Mouse (Mus musculus) midbrain, embryonic 16.5 days (tissue): ENCODE measurements around the gene Recql5. TPM values are rescaled to one million over a fixed set of nuclear protein-coding genes. Genes with fewer than 3 reads are reported as not detected.
"Not testable (repeated sequence)": the region's sequence is repeated elsewhere in the genome, so short reads cannot be mapped to it uniquely, and the experiment has no call there.

Experiments used
- ATAC-seq: fragments of 200-750 bp; cut with Nextera tagmentation; 2 replicates; pipeline ENCODE4 v1.8.0; 2017; ENCODE audit warnings: moderate TSS enrichment
- H3K27ac ChIP-seq: fragments of 300-500 bp; sonication (generic); 2 replicates; pipeline ENCODE4 v1.5.1; 2014; ENCODE audit warnings: mild to moderate bottlenecking, low read length, mixed read lengths
- H3K27me3 ChIP-seq: fragments of 300-500 bp; sonication (generic); 2 replicates; pipeline ENCODE4 v1.6.1; 2014; ENCODE audit warnings: low read depth, low read length, mixed read lengths; ENCODE audit not compliant: control insufficient read depth, insufficient read depth
- H3K36me3 ChIP-seq: fragments of 300-500 bp; sonication (generic); 2 replicates; pipeline ENCODE4 v1.6.1; 2014; ENCODE audit warnings: mild to moderate bottlenecking, low read length, moderate library complexity, mixed read lengths; ENCODE audit not compliant: control insufficient read depth, insufficient read depth
- H3K4me1 ChIP-seq: fragments of 300-500 bp; sonication (generic); 2 replicates; pipeline ENCODE4 v1.6.1; 2014; ENCODE audit warnings: mild to moderate bottlenecking, low read length, mixed read lengths; ENCODE audit not compliant: control insufficient read depth, insufficient read depth
- H3K4me2 ChIP-seq: fragments of 300-500 bp; sonication (generic); 2 replicates; pipeline ENCODE4 v1.6.1; 2014; ENCODE audit warnings: mild to moderate bottlenecking, low read length, mixed read lengths
- H3K4me3 ChIP-seq: fragments of 300-500 bp; sonication (generic); 2 replicates; pipeline ENCODE4 v1.5.1; 2014; ENCODE audit warnings: low read depth, mild to moderate bottlenecking, low read length, moderate library complexity, mixed read lengths
- H3K9ac ChIP-seq: fragments of 300-500 bp; sonication (generic); 2 replicates; pipeline ENCODE4 v1.6.1; 2014; ENCODE audit warnings: low read depth, low read length, mixed read lengths
- H3K9me3 ChIP-seq: fragments of 300-500 bp; sonication (generic); replicated peaks from 2 replicates; pipeline ENCODE4 v1.6.1; 2014; ENCODE audit warnings: mild to moderate bottlenecking, low read length, mixed read lengths; ENCODE audit not compliant: control insufficient read depth, poor library complexity, severe bottlenecking
- WGBS: fragments of 180-500 bp; shearing (Covaris S2); extraction: QIAGEN DNeasy Blood & Tissue Kit; methylation state at CpG from one replicate; pipeline ENCODE4 v1.1.7; 2014; 5-methylcytosine and 5-hydroxymethylcytosine counted together
- polyA plus RNA-seq: library from polyadenylated mRNA; unstranded; fragments of >200 nt; fragmentation: Nextera tagmentation; extraction: Ambion mirVana; gene quantifications from 2 replicates; pipeline ENCODE4 v1.2.1, GENCODE M21; 2015

Recql5 gene
- polyA plus RNA-seq, 1 experiment from 2014 or later: 25.2 TPM

DNA sequence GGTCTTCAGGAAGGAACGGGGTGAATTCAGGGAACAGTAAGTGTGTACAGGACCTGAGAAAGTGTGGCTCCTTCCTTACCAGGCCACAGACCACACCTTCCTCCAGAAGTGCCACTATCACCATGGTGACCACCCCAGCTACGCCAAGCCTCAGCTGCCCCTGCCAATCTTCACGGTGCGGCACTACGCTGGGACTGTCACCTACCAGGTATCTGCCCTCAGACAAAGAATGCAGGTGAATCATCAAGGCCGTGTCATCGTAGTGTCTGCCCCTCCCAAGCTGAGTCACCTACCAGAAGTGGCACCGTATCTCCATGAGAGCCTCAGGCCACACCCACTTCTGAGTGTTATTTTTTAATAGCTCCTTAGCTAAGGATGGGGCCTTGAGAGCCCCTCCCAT is 63.9 kb downstream of the Recql5 start:
- Histone ChIP-seq H3K4me1 (no peaks in the 10 kb centered on the region), H3K27me3 (no peaks in the 10 kb centered on the region), H3K9ac (no peak overlapping the region), H3K27ac (no peak overlapping the region), H3K9me3 (no peaks in the 10 kb centered on the region), H3K4me2 (no peak overlapping the region), H3K36me3 (no peaks in the 10 kb centered on the region), H3K4me3 (no peak overlapping the region)
- ATAC-seq: no peak
- WGBS: 89% methylated on average over 8 of the region's 8 CpGs

DNA sequence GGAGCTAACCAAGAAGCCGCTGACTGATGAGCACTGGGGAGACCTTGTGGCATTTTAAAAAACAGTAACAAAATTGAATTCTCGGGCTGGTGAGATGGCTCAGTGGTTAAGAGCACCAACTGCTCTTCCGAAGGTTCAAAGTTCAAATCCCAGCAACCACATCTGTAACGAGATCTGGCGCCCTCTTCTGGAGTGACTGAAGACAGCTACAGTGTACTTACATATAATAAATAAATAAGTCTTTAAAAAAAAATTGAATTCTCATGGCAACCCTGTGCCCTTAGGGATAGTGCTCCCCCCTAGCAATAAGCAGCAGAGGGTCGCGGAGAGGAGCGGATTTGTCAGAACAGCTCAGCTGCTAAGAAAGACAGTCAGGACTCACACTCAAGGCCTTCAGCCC is 69.4 kb downstream of the Recql5 start:
- Histone ChIP-seq H3K9me3 (no peaks in the 10 kb centered on the region), H3K27me3 (peaks cover 28% of the 10 kb centered on the region), H3K4me2 (no peak overlapping the region), H3K4me1 (peaks cover 4% of the 10 kb centered on the region; the same call in 1 of the 2 replicates), H3K36me3 (no peaks in the 10 kb centered on the region), H3K4me3 (no peak overlapping the region), H3K27ac (no peak overlapping the region), H3K9ac (no peak overlapping the region)
- WGBS: 86% methylated on average over 8 of the region's 8 CpGs
- ATAC-seq: no peak

DNA sequence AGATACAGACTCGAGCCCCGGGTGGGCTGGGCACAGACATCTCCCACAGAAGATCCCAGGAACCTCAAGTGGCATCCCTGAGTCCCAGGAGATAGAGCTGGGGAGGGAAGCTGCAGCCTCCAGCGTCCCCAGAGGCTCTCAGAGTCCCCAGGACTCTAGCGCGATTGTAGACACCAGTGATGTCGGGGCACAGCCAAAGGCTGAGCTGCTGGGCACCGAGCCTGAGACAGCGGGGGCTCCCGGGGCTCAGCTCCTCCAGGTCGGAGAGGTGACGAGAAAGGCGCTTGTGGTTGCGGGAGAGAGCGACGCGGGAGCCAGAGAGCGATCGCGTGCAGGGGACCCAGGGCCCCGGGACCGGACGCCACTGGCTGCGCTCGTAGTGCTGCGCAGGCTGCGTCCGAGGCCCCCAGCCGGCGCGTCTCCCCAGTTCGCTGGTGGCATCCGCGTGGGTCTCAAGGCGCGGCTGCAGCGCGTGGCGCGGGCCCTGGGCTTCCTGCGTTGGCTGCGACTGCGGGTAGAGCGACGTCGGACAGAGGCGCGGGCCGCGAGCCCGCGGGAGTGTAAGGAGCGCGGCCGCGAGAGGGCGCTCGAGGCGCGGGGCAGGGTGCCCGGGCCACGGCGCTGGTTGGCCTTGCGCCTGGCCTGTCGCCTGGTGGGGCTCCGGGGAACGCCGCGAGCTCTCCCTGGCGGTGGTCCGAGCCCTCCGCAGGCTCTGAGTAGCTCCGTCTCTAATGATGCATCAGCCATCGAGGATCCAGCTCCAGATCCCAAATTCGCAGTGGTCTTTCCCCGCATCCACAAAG is 73.9 kb downstream of the Recql5 start:
- peak; percentile 39; the same call in 1 of the 2 replicates for ATAC-seq
- Histone ChIP-seq H3K4me2 (peak overlapping the region; percentile 49), H3K4me3 (peak overlapping the region; percentile 29), H3K9ac (0 out of 2 replicates have a peak overlapping the region, but pooled peaks have one; percentile 23), H3K27me3 (peaks cover 43% of the 10 kb centered on the region), H3K36me3 (no peaks in the 10 kb centered on the region), H3K4me1 (peaks cover 4% of the 10 kb centered on the region; the same call in 1 of the 2 replicates), H3K9me3 (no peaks in the 10 kb centered on the region), H3K27ac (no peak overlapping the region)
- WGBS: 2% methylated on average over 74 of the region's 75 CpGs

DNA sequence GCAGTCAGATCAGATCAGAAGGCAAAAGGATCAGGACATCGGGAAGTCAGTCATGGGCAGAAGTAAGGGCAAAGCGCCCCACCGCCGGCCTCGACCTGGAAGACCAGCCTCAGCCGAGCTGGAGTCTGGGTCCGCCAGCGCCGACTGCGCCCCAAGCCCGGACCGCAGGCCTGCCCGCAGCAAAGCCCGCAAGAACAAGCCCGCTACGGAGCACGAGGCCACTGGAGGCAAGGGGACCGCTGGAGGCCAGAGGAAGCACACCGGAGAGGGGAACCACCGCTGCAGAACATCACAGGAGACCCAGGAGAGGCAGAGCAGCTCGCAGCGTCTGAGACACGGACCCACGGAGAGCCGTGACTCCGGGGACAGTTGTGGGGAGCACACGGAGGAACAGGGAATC is 74.9 kb downstream of the Recql5 start, which contains the start of gene Myo15b:
Myo15b (plus strand) TSS at position 53 of the 400 bp plus-strand sequence.
- peak within 1 kb of the TSS; percentile 29 for H3K4me3 ChIP-seq
- H3K27me3 ChIP-seq: peaks cover 43% of the 10 kb centered on the region
- no peaks in the 10 kb centered on the region for H3K9me3 ChIP-seq
- H3K4me1 ChIP-seq: peaks cover 4% of the 10 kb centered on the region; the same call in 1 of the 2 replicates
- H3K4me2 ChIP-seq: peak within 1 kb of the TSS; percentile 49
- 0 out of 2 replicates have a peak within 1 kb of the TSS, but pooled peaks have one; percentile 13 for H3K9ac ChIP-seq
- no peak for ATAC-seq
- 12% methylated on average over 27 of the region's 27 CpGs for WGBS
- H3K36me3 ChIP-seq: no peaks in the 10 kb centered on the region
- H3K27ac ChIP-seq: no peak within 1 kb of the TSS

DNA sequence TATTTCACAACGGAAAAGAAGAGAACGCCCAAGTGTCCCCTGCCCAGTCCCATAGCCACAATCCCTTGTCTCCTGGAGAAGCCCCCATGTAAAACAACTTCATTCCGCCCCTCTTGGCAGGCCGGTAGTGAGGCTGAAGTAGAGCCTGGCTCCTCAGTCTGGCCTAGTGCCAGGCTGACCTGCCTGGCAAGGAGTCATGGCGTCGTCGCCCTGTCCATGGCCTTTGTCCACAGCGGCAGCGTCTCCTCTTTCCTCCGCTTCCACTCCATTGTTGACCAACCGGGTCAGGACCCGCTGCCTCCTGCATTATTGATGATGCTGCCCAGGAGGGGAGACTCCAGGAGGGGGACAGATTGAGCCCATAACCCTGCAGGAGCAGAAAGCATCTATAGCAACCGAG is 75.3 kb downstream of the Recql5 start:
- no peak for ATAC-seq
- Histone ChIP-seq H3K9ac (no peak overlapping the region), H3K4me1 (peaks cover 4% of the 10 kb centered on the region; the same call in 1 of the 2 replicates), H3K4me3 (no peak overlapping the region), H3K27me3 (peaks cover 40% of the 10 kb centered on the region), H3K4me2 (no peak overlapping the region), H3K9me3 (no peaks in the 10 kb centered on the region), H3K27ac (no peak overlapping the region), H3K36me3 (no peaks in the 10 kb centered on the region)
- WGBS: 44% methylated on average over 13 of the region's 13 CpGs

DNA sequence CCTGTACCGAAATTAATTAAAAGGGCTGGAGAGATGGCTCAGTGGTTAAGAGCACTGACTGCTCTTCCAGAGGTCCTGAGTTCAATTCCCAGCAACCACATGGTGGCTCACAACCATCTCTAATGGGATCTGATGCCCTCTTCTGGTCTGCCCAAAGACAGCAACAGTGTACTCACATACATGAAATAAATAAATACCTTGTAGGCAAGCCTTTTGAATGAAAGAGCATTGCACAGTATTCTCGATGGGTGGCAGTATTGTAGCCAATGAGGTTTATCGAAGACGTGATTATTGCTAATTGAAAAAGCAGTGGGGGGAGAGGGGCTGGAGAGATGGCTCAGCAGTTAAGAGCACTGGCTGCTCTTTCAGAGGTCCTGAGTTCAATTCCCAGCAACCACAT is 76.1 kb downstream of the Recql5 start:
- not testable (repeated sequence) for H3K9me3 ChIP-seq, ATAC-seq, H3K27ac ChIP-seq, H3K9ac ChIP-seq, H3K4me1 ChIP-seq, H3K36me3 ChIP-seq, H3K4me3 ChIP-seq, H3K4me2 ChIP-seq
- H3K27me3 ChIP-seq: peaks cover 38% of the 10 kb centered on the region
- WGBS: 95% methylated on average over 4 of the region's 4 CpGs

DNA sequence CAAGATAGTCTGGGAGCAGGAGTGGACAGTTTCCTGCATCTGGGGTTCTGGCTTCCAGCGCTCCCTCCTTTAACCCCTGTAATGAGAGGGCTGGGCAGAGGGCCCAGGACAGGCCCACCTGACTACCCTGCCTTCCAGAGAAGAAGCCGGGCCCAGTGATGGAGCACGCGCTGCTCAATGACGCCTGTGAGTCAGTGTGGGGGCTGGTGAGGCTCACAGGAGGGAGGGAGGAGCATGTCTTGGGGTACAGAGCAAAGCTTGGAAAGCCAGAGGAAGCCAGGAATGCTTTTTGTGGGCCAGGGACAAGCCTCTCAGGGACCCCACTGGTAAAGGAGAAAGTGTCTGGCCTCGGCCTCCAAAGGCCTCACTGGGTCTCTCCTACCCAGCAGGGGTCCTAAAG is 78.6 kb downstream of the Recql5 start:
- H3K4me1 ChIP-seq: peaks cover 4% of the 10 kb centered on the region; the same call in 1 of the 2 replicates
- no peak overlapping the region for H3K4me3 ChIP-seq
- H3K4me2 ChIP-seq: no peak overlapping the region
- H3K27me3 ChIP-seq: peaks cover 23% of the 10 kb centered on the region
- ATAC-seq: no peak
- WGBS: 82% methylated on average over 6 of the region's 6 CpGs
- H3K9me3 ChIP-seq: no peaks in the 10 kb centered on the region
- H3K9ac ChIP-seq: no peak overlapping the region
- H3K36me3 ChIP-seq: no peaks in the 10 kb centered on the region
- no peak overlapping the region for H3K27ac ChIP-seq

DNA sequence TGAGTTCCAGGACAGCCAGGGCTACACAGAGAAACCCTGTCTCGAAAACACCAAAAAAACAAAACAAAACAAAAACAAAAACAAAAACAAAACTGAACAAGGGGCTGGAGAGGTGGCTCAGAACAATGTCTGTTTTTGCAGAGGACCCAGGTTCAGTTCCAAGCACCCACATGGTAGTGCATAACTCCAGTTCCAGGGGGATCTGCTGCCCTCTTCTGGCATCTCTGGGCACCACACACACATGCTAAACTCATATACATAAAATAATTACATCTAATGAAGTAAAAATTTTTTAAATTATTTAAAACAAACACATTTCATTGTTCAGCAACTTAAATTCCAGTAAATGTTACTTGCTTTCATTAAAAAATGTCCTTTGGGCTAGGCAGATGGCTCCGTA is 87.5 kb downstream of the Recql5 start:
- H3K9ac ChIP-seq: no peak overlapping the region
- H3K36me3 ChIP-seq: no peaks in the 10 kb centered on the region
- H3K27ac ChIP-seq: no peak overlapping the region
- 95% methylated on average over 2 of the region's 2 CpGs for WGBS
- no peaks in the 10 kb centered on the region for H3K4me1 ChIP-seq
- no peak overlapping the region for H3K4me2 ChIP-seq
- no peak for ATAC-seq
- H3K9me3 ChIP-seq: no peaks in the 10 kb centered on the region
- no peaks in the 10 kb centered on the region for H3K27me3 ChIP-seq
- no peak overlapping the region for H3K4me3 ChIP-seq

DNA sequence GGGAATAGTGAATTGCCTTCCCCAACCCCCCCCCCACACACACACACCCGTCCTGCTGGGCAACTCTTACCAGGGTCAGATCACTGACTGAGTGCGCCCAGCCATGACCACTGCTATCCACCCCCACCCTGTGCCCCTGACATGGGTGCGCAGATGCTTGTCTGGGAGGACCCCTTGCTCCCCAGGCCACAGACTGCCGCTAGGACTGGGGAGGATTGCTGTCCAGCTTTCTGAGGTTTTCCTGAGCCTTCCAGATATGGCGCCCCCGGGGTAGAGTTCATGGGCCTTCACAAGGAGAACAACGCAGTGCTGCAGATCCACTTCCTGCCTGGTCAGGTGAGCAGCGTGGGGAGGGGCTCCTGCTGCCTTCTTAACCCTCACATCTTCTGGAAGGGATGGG is 89.0 kb downstream of the Recql5 start:
- no peaks in the 10 kb centered on the region for H3K4me1 ChIP-seq
- ATAC-seq: no peak
- no peaks in the 10 kb centered on the region for H3K36me3 ChIP-seq
- no peak overlapping the region for H3K4me3 ChIP-seq
- no peak overlapping the region for H3K27ac ChIP-seq
- H3K9me3 ChIP-seq: no peaks in the 10 kb centered on the region
- H3K9ac ChIP-seq: no peak overlapping the region
- no peak overlapping the region for H3K4me2 ChIP-seq
- H3K27me3 ChIP-seq: no peaks in the 10 kb centered on the region
- WGBS: 70% methylated on average over 8 of the region's 8 CpGs
